Mouse (Mus musculus): ENCODE measurements around the gene Arsb.

DNA sequence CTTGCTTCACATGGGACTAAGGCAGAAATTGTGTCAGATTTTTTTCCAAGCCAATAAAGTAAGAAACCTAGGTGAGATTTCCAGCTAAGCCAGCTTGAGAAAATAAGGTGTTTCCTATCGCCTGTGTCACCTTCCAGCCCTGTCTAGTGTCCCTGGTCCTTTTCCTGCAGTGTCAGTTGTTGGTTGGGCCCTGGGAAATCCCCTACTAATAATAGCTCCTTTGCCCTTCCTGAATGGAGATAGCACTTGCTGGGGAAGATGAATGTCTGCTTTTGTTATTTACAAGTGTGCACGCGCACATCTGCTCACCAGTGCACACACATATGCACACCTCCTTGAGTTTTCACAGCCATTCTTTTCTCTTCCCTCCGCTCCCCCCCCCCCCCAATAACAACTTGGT is 217.8 kb downstream of the Arsb start:
- no peak for TF ChIP-seq CTCF (conservative IDR thresholded peaks at IDR 0.05; ENCODE audit: low read length)
- TF ChIP-seq NANOG (IDR thresholded peaks at IDR 0.05; ENCODE audit: borderline replicate concordance, low read length): no peak
- TF ChIP-seq POU5F1 (IDR thresholded peaks at IDR 0.05; ENCODE audit: borderline replicate concordance, low read length): no peak
